Comparison of ENCODE assay signal across 19 mouse cellular contexts in genomic region chr2:106719434-106719833, GRCm38 (mm10). TPM values are rescaled to one million over a fixed set of nuclear protein-coding genes. Genes with fewer than 3 reads are reported as not detected.
DNase-seq lines count a peak whose midpoint lies in the region; ATAC-seq and TF ChIP-seq lines count a peak whose summit lies in the region.
"Had no signal": no experiment of that assay in that cellular context is flagged by ENCODE, and none has a peak within 500 bp of the region (broad histone marks: within the 10 kb centered on the region; RNA-seq: fewer than 3 reads in every experiment).

No protein-coding gene starts in this region.

- TF ChIP-seq CTCF in lung, embryonic 14.5 days (IDR thresholded peaks at IDR 0.05; ENCODE audit: low read depth), result no peak
- no peak for TF ChIP-seq CTCF in lung, adult 2 months (IDR thresholded peaks at IDR 0.05; ENCODE audit: insufficient read depth, low read length)
- no peak for TF ChIP-seq CTCF in midbrain, postnatal 0 days (IDR thresholded peaks at IDR 0.05)

- no peak for TF ChIP-seq POLR2A in lung, adult 2 months (IDR thresholded peaks at IDR 0.05; ENCODE audit: borderline replicate concordance, extremely low read depth, low read depth, low read length)

- peaks cover 7% of the 10 kb centered on the region for H3K36me3 ChIP-seq in heart, embryonic 12.5 days
- H3K36me3 ChIP-seq in lung, embryonic 14.5 days (ENCODE audit: insufficient read depth), result no peaks in the 10 kb centered on the region
- H3K36me3 ChIP-seq in neural tube, embryonic 15.5 days, result no peaks in the 10 kb centered on the region
- no peaks in the 10 kb centered on the region for H3K36me3 ChIP-seq in midbrain, postnatal 0 days (ENCODE audit: insufficient read depth, low read length)
- H3K36me3 ChIP-seq: embryonic facial prominence, embryonic 12.5 days; neural tube, embryonic 12.5 days had no signal

- no peak overlapping the region for H3K9ac ChIP-seq in heart, embryonic 12.5 days
- H3K9ac ChIP-seq in lung, embryonic 14.5 days, result no peak overlapping the region
- H3K9ac ChIP-seq in neural tube, embryonic 15.5 days (replicated peaks), result no peak overlapping the region
- no peak overlapping the region for H3K9ac ChIP-seq in midbrain, postnatal 0 days (replicated peaks; ENCODE audit: low read length, poor library complexity, severe bottlenecking)
- H3K9ac ChIP-seq: embryonic facial prominence, embryonic 12.5 days; liver, embryonic 14.5 days; neural tube, embryonic 12.5 days had no signal

- intact Hi-C loops in heart, postnatal 36 days (cut with DNase I), result no loop called here

- peak; percentile 95 for DNase-seq in heart, adult 11 months
- peak; percentile 70 for DNase-seq in lung, embryonic 14.5 days
- no peak for DNase-seq in lung, adult 2 months
- DNase-seq in heart, postnatal 36 days, result peak; percentile 13 to 24
- no peak for DNase-seq in midbrain, postnatal 0 days (ENCODE audit: low spot score)
- DNase-seq: B cell, adult 2 months; cerebellum, adult 11 months; kidney, adult 8-10 months; thymus, postnatal 25 days had no signal

- ATAC-seq in heart, embryonic 12.5 days (ENCODE audit: insufficient number of reproducible peaks, low FRiP score), result no peak
- peak; percentile 68; the same call in 1 of the 2 replicates for ATAC-seq in lung, embryonic 14.5 days (ENCODE audit: insufficient read depth)
- no peak for ATAC-seq in neural tube, embryonic 15.5 days (ENCODE audit: low FRiP score)
- ATAC-seq in midbrain, postnatal 0 days (ENCODE audit: low FRiP score), result no peak
- ATAC-seq: midbrain, embryonic 16.5 days; Patski had no signal

- no peak overlapping the region for H3K27ac ChIP-seq in heart, embryonic 12.5 days (ENCODE audit: poor library complexity, severe bottlenecking)
- H3K27ac ChIP-seq in lung, embryonic 14.5 days (ENCODE audit: low read depth), result no peak overlapping the region
- H3K27ac ChIP-seq in neural tube, embryonic 15.5 days (replicated peaks), result peak overlapping the region; percentile 60
- no peak overlapping the region for H3K27ac ChIP-seq in midbrain, postnatal 0 days (ENCODE audit: low read depth, low read length)
- H3K27ac ChIP-seq: embryonic facial prominence, embryonic 12.5 days; left cerebral cortex, adult 2 months; liver, embryonic 14.5 days; neural tube, embryonic 12.5 days; stomach, postnatal 0 days had no signal

- H3K9me3 ChIP-seq in heart, embryonic 12.5 days (replicated peaks), result no peaks in the 10 kb centered on the region
- H3K9me3 ChIP-seq in lung, embryonic 14.5 days (ENCODE audit: low read depth, low read length), result no peaks in the 10 kb centered on the region
- H3K9me3 ChIP-seq in neural tube, embryonic 15.5 days (replicated peaks), result no peaks in the 10 kb centered on the region
- H3K9me3 ChIP-seq in midbrain, postnatal 0 days (ENCODE audit: low read length), result no peaks in the 10 kb centered on the region
- H3K9me3 ChIP-seq: embryonic facial prominence, embryonic 12.5 days; neural tube, embryonic 12.5 days had no signal

- WGBS in heart, embryonic 12.5 days, result 86% methylated on average over 3 of the region's 3 CpGs
- 81% methylated on average over 3 of the region's 3 CpGs for WGBS in lung, embryonic 14.5 days
- WGBS in lung, adult 2 months, result 69% methylated on average over 3 of the region's 3 CpGs
- 71% methylated on average over 3 of the region's 3 CpGs for WGBS in neural tube, embryonic 15.5 days
- 94% methylated on average over 3 of the region's 3 CpGs for WGBS in midbrain, postnatal 0 days

- no peak overlapping the region for H3K4me2 ChIP-seq in heart, embryonic 12.5 days
- no peak overlapping the region for H3K4me2 ChIP-seq in lung, embryonic 14.5 days
- H3K4me2 ChIP-seq in neural tube, embryonic 15.5 days, result no peak overlapping the region
- H3K4me2 ChIP-seq in midbrain, postnatal 0 days (ENCODE audit: low read depth, low read length, poor library complexity, severe bottlenecking), result no peak overlapping the region
- H3K4me2 ChIP-seq: embryonic facial prominence, embryonic 12.5 days; neural tube, embryonic 12.5 days had no signal

- H3K4me1 ChIP-seq in heart, embryonic 12.5 days (replicated peaks), result peaks cover 45% of the 10 kb centered on the region
- no peaks in the 10 kb centered on the region for H3K4me1 ChIP-seq in lung, embryonic 14.5 days (ENCODE audit: insufficient read depth)
- no peaks in the 10 kb centered on the region for H3K4me1 ChIP-seq in lung, adult 2 months (ENCODE audit: control insufficient read depth, insufficient read depth, low read length)
- H3K4me1 ChIP-seq in neural tube, embryonic 15.5 days, result peaks cover 57% of the 10 kb centered on the region
- H3K4me1 ChIP-seq in midbrain, postnatal 0 days (ENCODE audit: insufficient read depth, low read length), result 0 out of 2 replicates have a peak, but pooled peaks cover 6% of the 10 kb centered on the region
- H3K4me1 ChIP-seq: megakaryocyte, embryonic 14.5 days had no signal

- H3K27me3 ChIP-seq in heart, embryonic 12.5 days (replicated peaks), result no peaks in the 10 kb centered on the region
- no peaks in the 10 kb centered on the region for H3K27me3 ChIP-seq in lung, embryonic 14.5 days (ENCODE audit: insufficient read depth, low read length)
- no peaks in the 10 kb centered on the region for H3K27me3 ChIP-seq in neural tube, embryonic 15.5 days (replicated peaks)
- H3K27me3 ChIP-seq in midbrain, postnatal 0 days (ENCODE audit: insufficient read depth, low read length), result no peaks in the 10 kb centered on the region
- H3K27me3 ChIP-seq: embryonic facial prominence, embryonic 12.5 days; megakaryocyte, embryonic 14.5 days; neural tube, embryonic 12.5 days had no signal

- H3K4me3 ChIP-seq in heart, embryonic 12.5 days, result no peak overlapping the region
- no peak overlapping the region for H3K4me3 ChIP-seq in lung, embryonic 14.5 days (ENCODE audit: low read depth, low read length)
- H3K4me3 ChIP-seq in lung, adult 2 months (replicated peaks; ENCODE audit: extremely low read depth, low read depth, low read length), result no peak overlapping the region
- H3K4me3 ChIP-seq in neural tube, embryonic 15.5 days (replicated peaks), result no peak overlapping the region
- no peak overlapping the region for H3K4me3 ChIP-seq in midbrain, postnatal 0 days (ENCODE audit: low read depth, low read length)
- H3K4me3 ChIP-seq: embryonic facial prominence, embryonic 12.5 days; left cerebral cortex, adult 2 months; megakaryocyte, embryonic 14.5 days; neural tube, embryonic 12.5 days had no signal

RNA-seq across cellular contexts. Expression of gene Mpped2, which starts 26.4 kb away (rescaled TPM):
- polyA plus RNA-seq in heart, embryonic 12.5 days (2016; fragmentation: Nextera tagmentation; extraction: Ambion mirVana), result 114 and 117 TPM in 2 replicates
- polyA plus RNA-seq in lung, embryonic 14.5 days (2014; fragmentation: Nextera tagmentation; extraction: Ambion mirVana), result 31.1 and 33.3 TPM in 2 replicates
- polyA plus RNA-seq in lung, adult 2 months (2012; rRNA removed), result 2.4 and 2.7 TPM in 2 replicates
- total RNA-seq in heart, postnatal 36 days (2021), result 10 to 100 TPM; 13.8 to 19.7 TPM
- polyA plus RNA-seq in neural tube, embryonic 15.5 days (2015; fragmentation: Nextera tagmentation; extraction: Ambion mirVana), result 164 and 222 TPM in 2 replicates
- 42.6 and 43.2 TPM in 2 replicates for total RNA-seq in midbrain, postnatal 0 days (2014; rRNA removed)
- polyA plus RNA-seq in midbrain, postnatal 0 days (2015; fragmentation: Nextera tagmentation; extraction: Ambion mirVana), result 79.4 and 84.6 TPM in 2 replicates

Comparison
In these comparisons a context has a peak if more than half of its experiments do, and no peak if none do; other contexts are left out.
1. DNase-seq: peak in heart, adult 11 months (single experiment), lung, embryonic 14.5 days (single experiment) and heart, postnatal 36 days (2 of 2); none in lung, adult 2 months (single experiment) and midbrain, postnatal 0 days (single experiment).